Mouse (Mus musculus): ENCODE data around the gene Tenm3. TPM values are rescaled to one million over a fixed set of nuclear protein-coding genes. Genes with fewer than 3 reads are reported as not detected.

The Tenm3 gene
- polyA plus RNA-seq, 1 experiment from 2014 or later, result 23.4 TPM

DNA sequence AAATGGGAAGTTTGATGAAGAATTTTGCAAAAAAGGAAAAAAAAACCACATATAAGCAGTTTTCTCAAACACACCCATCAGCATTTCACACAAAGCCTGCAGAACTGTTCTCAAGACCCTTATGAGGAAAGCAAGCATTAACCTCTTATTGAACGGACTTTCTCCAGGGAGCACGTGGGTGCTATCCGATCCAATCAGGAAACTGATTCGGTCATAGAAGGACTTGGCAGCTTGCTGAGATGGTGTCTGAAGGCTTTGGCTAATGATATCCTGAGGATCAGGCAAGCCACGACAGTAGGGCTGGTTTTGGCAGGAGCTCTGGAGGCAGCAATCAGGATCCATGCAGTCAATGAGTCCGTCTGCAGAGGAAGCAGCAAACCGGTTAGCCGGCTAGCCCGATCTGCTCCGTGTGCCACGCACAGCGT is 543.1 kb downstream of the Tenm3 start:
- 57% methylated on average over 12 of the region's 12 CpGs for WGBS
- H3K36me3 ChIP-seq, result peaks cover 8% of the 10 kb centered on the region
- H3K4me2 ChIP-seq (replicated peaks), result peak overlapping the region; percentile 11
- H3K27ac ChIP-seq (replicated peaks), result peak overlapping the region; percentile 51
- ATAC-seq (replicated peaks), result peak; percentile 81
- H3K27me3 ChIP-seq, result no peaks in the 10 kb centered on the region
- no peaks in the 10 kb centered on the region for H3K9me3 ChIP-seq
- 0 out of 2 replicates have a peak overlapping the region, but pooled peaks have one; percentile 6 for H3K4me3 ChIP-seq
- H3K9ac ChIP-seq (replicated peaks), result no peak overlapping the region
- H3K4me1 ChIP-seq, result peaks cover 12% of the 10 kb centered on the region

DNA sequence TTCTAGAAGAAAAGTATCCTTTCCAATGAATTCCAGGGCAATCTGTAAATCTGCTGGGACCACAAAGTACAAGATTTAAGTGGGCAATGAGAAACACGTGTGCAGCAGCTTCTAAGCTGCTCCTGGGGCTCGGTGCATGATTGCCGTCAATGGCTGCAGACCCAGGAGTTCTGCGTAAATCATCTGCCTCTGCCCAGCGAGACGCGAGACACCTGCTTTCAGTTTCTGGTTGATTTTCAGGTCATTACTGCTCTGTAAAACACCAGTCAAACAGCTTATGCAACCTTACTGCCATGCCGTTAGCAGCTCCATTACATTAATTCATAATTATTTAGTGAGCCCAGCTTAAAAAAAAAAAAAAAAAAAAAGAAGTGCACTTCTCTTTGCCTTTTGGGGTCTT is 543.7 kb downstream of the Tenm3 start:
- Histone ChIP-seq H3K9ac (replicated peaks) (no peak overlapping the region), H3K36me3 (peaks cover 9% of the 10 kb centered on the region), H3K4me1 (peaks cover 12% of the 10 kb centered on the region), H3K9me3 (no peaks in the 10 kb centered on the region), H3K4me3 (no peak overlapping the region), H3K27me3 (no peaks in the 10 kb centered on the region), H3K27ac (replicated peaks) (no peak overlapping the region), H3K4me2 (replicated peaks) (peak overlapping the region; percentile 11; the same call in 1 of the 2 replicates)
- ATAC-seq (replicated peaks), result no peak
- WGBS, result 40% methylated on average over 8 of the region's 8 CpGs

DNA sequence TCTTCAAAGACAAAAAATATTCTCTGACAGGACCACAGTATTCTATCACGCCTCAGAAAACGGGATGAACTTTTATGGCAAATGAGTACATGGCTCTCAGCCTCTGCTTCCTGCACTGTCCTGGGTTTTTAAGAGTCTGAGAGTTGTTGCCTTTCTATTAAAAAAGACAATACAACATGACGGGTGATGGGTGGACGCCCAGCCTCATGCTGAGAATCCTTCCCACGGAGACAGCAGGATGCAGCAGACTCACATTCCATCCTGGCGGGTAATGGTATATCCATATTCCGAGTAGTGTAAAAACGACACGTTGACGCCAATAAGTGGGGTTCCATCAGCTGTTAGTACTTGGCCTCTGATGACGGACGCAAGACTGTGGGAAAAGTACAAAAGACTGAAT is 544.4 kb downstream of the Tenm3 start:
- Histone ChIP-seq H3K27me3 (no peaks in the 10 kb centered on the region), H3K4me1 (peaks cover 12% of the 10 kb centered on the region), H3K36me3 (peaks cover 9% of the 10 kb centered on the region), H3K9me3 (no peaks in the 10 kb centered on the region), H3K4me2 (replicated peaks) (no peak overlapping the region), H3K9ac (replicated peaks) (no peak overlapping the region), H3K4me3 (no peak overlapping the region), H3K27ac (replicated peaks) (no peak overlapping the region)
- 75% methylated on average over 12 of the region's 12 CpGs for WGBS
- ATAC-seq (replicated peaks), result no peak

DNA sequence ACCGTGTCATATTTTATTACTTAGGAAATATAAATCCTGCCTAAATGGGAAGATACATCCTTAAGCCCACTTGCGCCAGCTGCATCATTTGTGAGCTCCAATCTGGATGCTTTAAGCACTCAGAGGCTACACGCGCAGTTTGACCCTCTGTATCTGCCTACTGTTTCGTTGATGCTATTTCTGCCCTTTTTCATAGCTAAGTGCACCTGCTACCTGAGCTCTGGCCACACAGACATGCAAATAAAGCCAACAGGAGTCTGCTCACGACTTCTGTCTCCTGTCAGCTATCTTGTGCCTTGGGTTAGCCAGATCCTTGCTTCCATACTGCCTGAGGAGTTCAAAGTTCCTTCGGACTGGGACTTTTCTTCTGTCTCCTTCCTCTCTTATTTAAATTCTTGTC is 547.4 kb downstream of the Tenm3 start:
- no peak overlapping the region for H3K4me3 ChIP-seq
- ATAC-seq (replicated peaks), result no peak
- no peak overlapping the region for H3K4me2 ChIP-seq (replicated peaks)
- H3K27ac ChIP-seq (replicated peaks), result no peak overlapping the region
- H3K27me3 ChIP-seq, result no peaks in the 10 kb centered on the region
- peaks cover 12% of the 10 kb centered on the region for H3K36me3 ChIP-seq
- H3K4me1 ChIP-seq, result peaks cover 12% of the 10 kb centered on the region
- 96% methylated on average over 7 of the region's 7 CpGs for WGBS
- no peak overlapping the region for H3K9ac ChIP-seq (replicated peaks)
- H3K9me3 ChIP-seq, result no peaks in the 10 kb centered on the region

DNA sequence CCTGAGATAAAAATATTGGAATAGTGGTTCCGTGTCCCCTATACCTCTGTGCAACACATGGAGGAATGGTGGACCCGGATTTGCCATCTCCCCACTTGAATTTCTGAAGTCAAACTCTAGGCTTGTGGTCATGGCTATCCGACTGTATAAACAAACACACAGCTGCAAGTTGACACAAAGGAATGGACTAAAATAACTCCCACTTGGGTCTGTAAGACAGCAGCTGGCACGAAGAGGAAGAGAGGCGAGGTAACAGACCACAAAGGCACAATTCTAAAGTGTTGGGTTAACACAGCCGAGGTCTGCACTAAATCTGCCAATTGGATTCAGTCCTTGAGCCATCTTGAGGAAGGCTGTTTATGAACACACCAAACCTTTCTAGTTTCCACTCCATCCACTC is 548.2 kb downstream of the Tenm3 start:
- H3K27me3 ChIP-seq, result no peaks in the 10 kb centered on the region
- H3K4me1 ChIP-seq, result peaks cover 5% of the 10 kb centered on the region
- no peak overlapping the region for H3K9ac ChIP-seq (replicated peaks)
- ATAC-seq (replicated peaks), result no peak
- no peak overlapping the region for H3K4me2 ChIP-seq (replicated peaks)
- no peak overlapping the region for H3K27ac ChIP-seq (replicated peaks)
- H3K9me3 ChIP-seq, result no peaks in the 10 kb centered on the region
- H3K4me3 ChIP-seq, result no peak overlapping the region
- 86% methylated on average over 6 of the region's 6 CpGs for WGBS
- peaks cover 14% of the 10 kb centered on the region for H3K36me3 ChIP-seq

DNA sequence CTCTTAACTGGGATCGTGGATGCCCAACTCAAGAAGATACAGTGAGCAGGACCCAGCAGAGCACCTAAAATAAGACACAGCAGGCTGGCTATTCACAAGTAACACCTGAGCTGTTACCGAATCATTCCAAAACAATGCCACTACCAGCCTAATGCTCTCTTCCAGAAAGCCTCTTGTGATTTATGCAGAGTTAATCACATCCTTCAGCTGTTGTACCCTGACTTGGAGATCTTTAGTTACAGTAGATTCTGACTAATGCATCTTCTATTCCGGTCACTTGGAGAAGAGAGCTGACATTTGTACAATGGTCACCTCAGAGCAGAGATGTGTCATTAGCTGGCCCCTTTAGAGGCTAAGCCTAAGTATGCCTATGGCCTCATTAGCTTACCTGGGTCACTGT is 550.0 kb downstream of the Tenm3 start:
- Histone ChIP-seq H3K4me1 (no peaks in the 10 kb centered on the region), H3K4me2 (replicated peaks) (no peak overlapping the region), H3K27ac (replicated peaks) (no peak overlapping the region), H3K9ac (replicated peaks) (no peak overlapping the region), H3K4me3 (no peak overlapping the region), H3K27me3 (no peaks in the 10 kb centered on the region), H3K9me3 (no peaks in the 10 kb centered on the region), H3K36me3 (peaks cover 12% of the 10 kb centered on the region)
- WGBS, result 94% methylated on average over 3 of the region's 3 CpGs
- ATAC-seq (replicated peaks), result no peak

DNA sequence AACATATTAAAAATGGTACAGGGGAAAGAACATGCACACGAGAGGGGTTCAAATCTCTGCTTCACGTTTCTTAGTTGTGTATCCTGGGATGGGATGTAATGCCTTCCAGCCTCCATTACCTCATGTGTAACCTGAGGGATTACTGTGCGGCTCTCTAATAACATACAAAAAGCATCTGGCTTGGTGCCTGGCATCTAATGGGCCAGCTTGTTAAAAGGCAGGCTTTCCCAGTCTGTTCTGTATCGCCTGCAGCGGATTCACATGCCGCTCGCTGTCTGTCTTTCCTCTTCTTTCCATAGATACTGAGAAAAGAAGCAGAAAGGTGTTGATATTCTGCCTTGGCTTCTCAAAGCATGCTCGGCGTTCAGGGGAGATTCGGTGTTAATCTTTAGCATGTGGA is 558.3 kb downstream of the Tenm3 start:
- H3K4me3 ChIP-seq, result no peak overlapping the region
- H3K27me3 ChIP-seq, result no peaks in the 10 kb centered on the region
- H3K9ac ChIP-seq (replicated peaks), result no peak overlapping the region
- ATAC-seq (replicated peaks), result peak; percentile 76
- H3K4me2 ChIP-seq (replicated peaks), result no peak overlapping the region
- H3K4me1 ChIP-seq, result peaks cover 6% of the 10 kb centered on the region
- 40% methylated on average over 10 of the region's 10 CpGs for WGBS
- H3K36me3 ChIP-seq, result 0 out of 2 replicates have a peak, but pooled peaks cover 5% of the 10 kb centered on the region
- H3K9me3 ChIP-seq, result no peaks in the 10 kb centered on the region
- peak overlapping the region; percentile 40; the same call in 1 of the 2 replicates for H3K27ac ChIP-seq (replicated peaks)

DNA sequence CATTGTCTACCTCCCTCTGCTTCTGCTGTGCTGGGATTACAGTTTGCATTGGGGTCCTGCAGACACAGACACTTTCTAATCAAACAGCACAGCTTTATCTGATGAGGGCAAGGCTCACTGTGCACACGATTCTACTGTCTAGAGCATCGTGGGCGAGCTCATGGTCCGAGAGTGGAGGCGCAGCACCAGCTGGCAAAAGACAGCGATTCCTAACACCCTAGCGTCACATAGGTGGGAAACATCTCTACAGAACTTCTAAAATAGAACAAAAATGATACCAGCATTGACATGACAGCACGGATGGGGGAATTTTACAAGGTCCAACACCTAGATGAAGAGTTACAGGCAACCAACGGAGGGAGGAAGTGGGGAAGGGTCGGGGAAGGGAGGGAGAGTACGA is 561.9 kb downstream of the Tenm3 start:
- H3K9ac ChIP-seq (replicated peaks), result no peak overlapping the region
- no peak overlapping the region for H3K4me2 ChIP-seq (replicated peaks)
- ATAC-seq (replicated peaks), result no peak
- H3K4me3 ChIP-seq, result no peak overlapping the region
- H3K36me3 ChIP-seq, result no peaks in the 10 kb centered on the region
- WGBS, result 90% methylated on average over 11 of the region's 11 CpGs
- peaks cover 11% of the 10 kb centered on the region for H3K4me1 ChIP-seq
- no peak overlapping the region for H3K27ac ChIP-seq (replicated peaks)
- H3K9me3 ChIP-seq, result no peaks in the 10 kb centered on the region
- no peaks in the 10 kb centered on the region for H3K27me3 ChIP-seq

DNA sequence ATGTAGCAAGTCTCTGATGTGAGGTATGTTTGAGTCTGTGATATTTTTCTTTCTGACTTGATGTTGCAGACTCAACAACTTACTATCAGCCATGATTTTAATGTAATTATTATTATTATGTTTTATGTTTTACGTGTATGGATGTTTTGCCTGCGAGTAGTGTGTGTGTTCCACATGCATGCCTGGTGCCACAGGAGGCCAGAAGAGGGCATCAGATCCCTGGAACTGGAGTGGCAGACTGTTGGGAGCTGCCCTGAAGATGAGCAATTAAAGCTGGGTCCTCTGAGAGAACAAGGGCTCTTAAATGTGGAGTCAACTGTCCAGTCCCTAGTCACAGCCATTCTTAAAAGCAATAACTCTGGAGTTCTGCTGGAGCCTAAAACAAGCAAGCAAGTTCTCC is 564.4 kb downstream of the Tenm3 start:
- Histone ChIP-seq H3K36me3 (peaks cover 15% of the 10 kb centered on the region), H3K4me1 (0 out of 2 replicates have a peak, but pooled peaks cover 5% of the 10 kb centered on the region), H3K9me3 (no peaks in the 10 kb centered on the region), H3K27ac (replicated peaks) (no peak overlapping the region), H3K4me2 (replicated peaks) (no peak overlapping the region), H3K9ac (replicated peaks) (no peak overlapping the region), H3K27me3 (no peaks in the 10 kb centered on the region), H3K4me3 (no peak overlapping the region)
- 84% methylated on average over 2 of the region's 2 CpGs for WGBS
- no peak for ATAC-seq (replicated peaks)

DNA sequence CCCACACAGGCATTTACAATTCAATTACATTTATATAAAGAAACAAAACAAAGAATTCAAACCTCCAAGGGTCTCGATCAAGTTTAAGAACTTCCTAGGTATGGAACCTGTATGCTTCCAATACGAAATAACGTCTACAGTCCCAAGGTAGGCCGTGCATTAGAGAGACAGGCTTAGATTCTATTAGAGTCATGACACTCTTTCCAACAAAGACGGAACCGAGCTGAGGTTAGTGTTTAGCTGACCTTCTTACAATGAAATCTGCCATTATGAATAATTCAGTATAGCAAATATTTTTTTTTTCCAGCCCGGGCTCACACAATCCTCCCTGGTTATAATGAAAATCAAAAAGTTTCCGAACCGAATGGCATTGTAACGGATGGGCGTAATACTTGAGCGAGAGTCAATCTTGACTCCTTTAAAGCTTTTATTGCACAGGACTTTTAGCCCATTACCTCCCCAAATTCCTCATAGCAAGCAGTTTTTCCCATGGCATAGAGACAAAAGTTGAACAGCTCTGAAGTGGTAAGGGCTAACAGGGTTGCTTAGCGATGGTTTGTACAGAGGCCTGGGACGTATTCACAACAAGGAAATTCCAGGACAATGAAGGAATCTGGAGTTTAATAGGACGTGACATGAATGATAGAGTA is 565.6 kb downstream of the Tenm3 start:
- ATAC-seq (replicated peaks), result peak; percentile 73
- Histone ChIP-seq H3K4me2 (replicated peaks) (no peak overlapping the region), H3K27ac (replicated peaks) (no peak overlapping the region), H3K9ac (replicated peaks) (no peak overlapping the region), H3K36me3 (peaks cover 15% of the 10 kb centered on the region), H3K27me3 (no peaks in the 10 kb centered on the region), H3K4me3 (no peak overlapping the region), H3K9me3 (no peaks in the 10 kb centered on the region), H3K4me1 (0 out of 2 replicates have a peak, but pooled peaks cover 5% of the 10 kb centered on the region)
- 28% methylated on average over 15 of the region's 15 CpGs for WGBS

DNA sequence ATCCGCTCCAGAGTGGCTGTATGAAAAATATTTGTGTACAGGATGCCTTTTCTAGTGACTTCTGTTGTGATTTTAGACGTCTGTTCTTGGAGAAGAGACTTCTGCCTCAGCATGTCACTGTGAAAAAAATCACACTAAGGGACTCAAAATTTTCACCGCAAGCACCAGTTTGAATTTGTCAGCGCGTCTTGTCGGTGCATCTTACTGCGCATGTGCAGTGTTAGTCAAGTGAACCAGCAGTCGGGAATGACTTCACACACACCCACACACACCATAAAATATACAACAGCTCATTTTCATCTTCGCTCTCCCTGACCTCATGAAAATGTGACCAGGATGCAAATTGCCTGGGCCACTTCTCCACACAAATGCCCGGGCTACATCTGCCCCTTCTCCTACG is 568.7 kb downstream of the Tenm3 start:
- Histone ChIP-seq H3K9me3 (no peaks in the 10 kb centered on the region), H3K4me1 (0 out of 2 replicates have a peak, but pooled peaks cover 5% of the 10 kb centered on the region), H3K4me2 (replicated peaks) (no peak overlapping the region), H3K27ac (replicated peaks) (no peak overlapping the region), H3K9ac (replicated peaks) (no peak overlapping the region), H3K4me3 (no peak overlapping the region), H3K36me3 (peaks cover 15% of the 10 kb centered on the region), H3K27me3 (no peaks in the 10 kb centered on the region)
- WGBS, result 81% methylated on average over 11 of the region's 11 CpGs
- no peak for ATAC-seq (replicated peaks)

DNA sequence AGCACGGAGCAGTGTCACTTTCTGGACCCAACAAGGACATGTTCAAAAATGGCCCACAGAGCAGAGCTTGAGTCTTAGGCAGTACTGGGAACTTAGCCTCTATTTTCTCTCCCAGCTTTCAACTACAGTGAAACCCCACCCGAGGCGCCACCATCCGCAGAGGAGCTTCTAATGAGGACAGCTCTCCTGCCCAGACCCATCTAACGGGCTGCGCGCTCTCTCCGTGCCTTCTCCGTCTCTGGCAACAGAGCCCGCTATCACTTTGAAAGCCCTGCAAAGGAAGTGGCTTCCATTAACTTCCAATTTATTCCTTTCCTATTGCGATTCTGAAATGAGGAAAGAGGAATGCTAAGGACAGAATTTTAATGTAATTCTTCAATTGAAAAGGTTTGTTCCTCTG is 569.2 kb downstream of the Tenm3 start:
- H3K4me3 ChIP-seq, result no peak overlapping the region
- no peaks in the 10 kb centered on the region for H3K9me3 ChIP-seq
- no peak for ATAC-seq (replicated peaks)
- H3K27ac ChIP-seq (replicated peaks), result no peak overlapping the region
- H3K4me1 ChIP-seq, result 0 out of 2 replicates have a peak, but pooled peaks cover 5% of the 10 kb centered on the region
- 69% methylated on average over 11 of the region's 11 CpGs for WGBS
- H3K4me2 ChIP-seq (replicated peaks), result no peak overlapping the region
- H3K36me3 ChIP-seq, result peaks cover 15% of the 10 kb centered on the region
- H3K9ac ChIP-seq (replicated peaks), result no peak overlapping the region
- no peaks in the 10 kb centered on the region for H3K27me3 ChIP-seq

DNA sequence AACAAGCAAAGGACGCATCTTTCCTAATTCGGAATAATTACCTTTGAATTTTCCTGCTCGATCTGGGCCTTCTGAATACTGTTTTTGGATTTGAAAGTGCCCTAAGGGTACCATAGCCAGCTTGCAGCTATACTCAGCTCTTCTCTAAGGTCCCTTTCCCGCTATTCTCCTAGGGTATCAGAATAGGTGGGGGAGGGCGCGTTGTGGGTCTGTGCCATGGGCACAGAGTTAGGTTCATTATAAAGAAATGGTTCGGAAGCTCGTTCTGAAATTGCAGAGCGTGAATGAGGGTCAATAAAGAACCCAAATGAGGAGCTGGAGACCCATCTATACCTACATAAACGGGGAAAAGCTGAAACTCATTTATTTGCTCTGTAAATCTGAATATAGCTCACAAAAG is 575.1 kb downstream of the Tenm3 start:
- Histone ChIP-seq H3K27ac (replicated peaks) (no peak overlapping the region), H3K36me3 (no peaks in the 10 kb centered on the region), H3K4me3 (no peak overlapping the region), H3K9ac (replicated peaks) (no peak overlapping the region), H3K4me2 (replicated peaks) (no peak overlapping the region), H3K27me3 (no peaks in the 10 kb centered on the region), H3K4me1 (no peaks in the 10 kb centered on the region), H3K9me3 (no peaks in the 10 kb centered on the region)
- ATAC-seq (replicated peaks), result no peak
- 83% methylated on average over 10 of the region's 10 CpGs for WGBS
